Mouse (Mus musculus) neural tube, embryonic 11.5 days (tissue): ENCODE data around the gene Kif5c. TPM values are rescaled to one million over a fixed set of nuclear protein-coding genes. Genes with fewer than 3 reads are reported as not detected.
A peak's percentile ranks its signal among the peaks of the same experiment; 100 is the strongest.

ENCODE experiments used
- ATAC-seq: fragments of 200-750 bp; cut with Nextera tagmentation; 2 replicates; pipeline ENCODE4 v1.8.0; 2017; ENCODE audit warnings: moderate number of reproducible peaks, mild to moderate bottlenecking, moderate TSS enrichment, moderate library complexity; ENCODE audit not compliant: insufficient read depth, low FRiP score, low TSS enrichment
- DNase-seq: peaks from one replicate; pipeline ENCODE4 v3.0.0-alpha.2; 2015; ENCODE audit warnings: low spot score
- H3K27ac ChIP-seq: fragments of 300-500 bp; sonication (generic); 2 replicates; pipeline ENCODE4 v1.5.1; 2014; ENCODE audit warnings: low read depth, mild to moderate bottlenecking, low read length
- H3K27me3 ChIP-seq: fragments of 300-500 bp; sonication (generic); 2 replicates; pipeline ENCODE4 v1.6.1; 2014; ENCODE audit warnings: mild to moderate bottlenecking, low read length, mixed read lengths; ENCODE audit not compliant: control insufficient read depth, insufficient read depth
- H3K36me3 ChIP-seq: fragments of 300-500 bp; sonication (generic); 2 replicates; pipeline ENCODE4 v1.6.1; 2014; ENCODE audit warnings: mild to moderate bottlenecking, low read length, moderate library complexity, mixed read lengths; ENCODE audit not compliant: control insufficient read depth, insufficient read depth
- H3K4me1 ChIP-seq: fragments of 300-500 bp; sonication (generic); 2 replicates; pipeline ENCODE4 v1.6.1; 2014; ENCODE audit warnings: low read length, mixed read lengths; ENCODE audit not compliant: control insufficient read depth, insufficient read depth
- H3K4me2 ChIP-seq: fragments of 300-500 bp; sonication (generic); 2 replicates; pipeline ENCODE4 v1.6.1; 2014; ENCODE audit warnings: low read depth, mild to moderate bottlenecking, moderate library complexity
- H3K4me3 ChIP-seq: fragments of 300-500 bp; sonication (generic); 2 replicates; pipeline ENCODE4 v1.5.1; 2014; ENCODE audit warnings: low read depth, low read length
- H3K9ac ChIP-seq: fragments of 300-500 bp; sonication (generic); 2 replicates; pipeline ENCODE4 v1.6.1; 2014; ENCODE audit warnings: mild to moderate bottlenecking, low read length
- H3K9me3 ChIP-seq: fragments of 300-500 bp; sonication (generic); 2 replicates; pipeline ENCODE4 v1.6.1; 2016; ENCODE audit warnings: low read length; ENCODE audit not compliant: control insufficient read depth
- whole genome bisulfite sequencing: fragments of 180-500 bp; shearing (Covaris S2); extraction: QIAGEN DNeasy Blood & Tissue Kit; methylation state at CpG from one replicate; pipeline ENCODE4 v1.1.7; 2014; 5-methylcytosine and 5-hydroxymethylcytosine counted together
- polyA plus RNA-seq: library from polyadenylated mRNA; unstranded; fragments of >200 nt; fragmentation: Nextera tagmentation; extraction: Ambion mirVana; gene quantifications from 2 replicates; pipeline ENCODE4 v1.2.1, GENCODE M21; 2014

The Kif5c gene
- polyA plus RNA-seq, 1 experiment from 2014 or later: 122 TPM

- ATAC-seq (no peak), DNase-seq (no peak)
- Histone ChIP-seq H3K36me3 (no peaks in the 10 kb centered on the region), H3K4me2 (no peak overlapping the region), H3K27me3 (no peaks in the 10 kb centered on the region), H3K9me3 (no peaks in the 10 kb centered on the region), H3K27ac (no peak overlapping the region), H3K4me1 (peaks cover 18% of the 10 kb centered on the region), H3K4me3 (no peak overlapping the region), H3K9ac (no peak overlapping the region)
- 90% methylated on average over 6 of the region's 6 CpGs for WGBS
Measured at GRCm38 (mm10) chr2:49630636-49631035, 11.5 kb downstream of the Kif5c start.

DNA sequence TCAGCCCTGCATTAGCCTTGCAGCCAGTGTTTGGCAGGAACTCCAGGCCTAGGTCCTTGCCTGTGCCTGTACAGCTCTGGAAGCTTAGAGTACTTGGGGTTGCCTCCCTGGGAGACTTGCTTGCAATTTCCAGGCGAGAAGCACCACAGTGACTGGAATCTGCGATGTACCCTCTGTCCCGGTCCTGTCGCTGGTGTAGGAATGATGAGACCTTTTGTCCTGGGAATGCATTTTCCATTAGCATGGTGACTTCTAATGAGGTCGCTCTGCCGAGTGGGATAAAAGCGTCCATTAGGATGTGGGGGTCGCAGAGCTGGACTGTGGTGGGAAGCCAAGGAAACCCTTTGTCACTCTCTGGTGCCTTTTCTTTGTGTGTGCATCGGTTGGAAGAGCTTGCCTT, 14.1 kb downstream of the Kif5c start:
- 28% methylated on average over 9 of the region's 9 CpGs for WGBS
- no peaks in the 10 kb centered on the region for H3K9me3 ChIP-seq

GRCm38 (mm10) chr2:49642761-49643160, 23.7 kb downstream of the Kif5c start:
- H3K4me2 ChIP-seq: no peak overlapping the region
- DNase-seq: no peak
- H3K9ac ChIP-seq: no peak overlapping the region
- no peaks in the 10 kb centered on the region for H3K27me3 ChIP-seq
- no peak overlapping the region for H3K4me3 ChIP-seq
- H3K36me3 ChIP-seq: no peaks in the 10 kb centered on the region
- H3K4me1 ChIP-seq: no peaks in the 10 kb centered on the region
- WGBS: 89% methylated on average over 3 of the region's 3 CpGs
- no peaks in the 10 kb centered on the region for H3K9me3 ChIP-seq
- H3K27ac ChIP-seq: no peak overlapping the region
- ATAC-seq: no peak

More for the DNA sequence above, 14.1 kb downstream of the Kif5c start:
- peak overlapping the region; percentile 10; the same call in 1 of the 2 replicates for H3K4me2 ChIP-seq
- peak; percentile 73 for DNase-seq
- H3K9ac ChIP-seq: peak overlapping the region; percentile 27
- peak; percentile 88 for ATAC-seq
- no peaks in the 10 kb centered on the region for H3K27me3 ChIP-seq
- peak overlapping the region; percentile 90 for H3K27ac ChIP-seq
- no peak overlapping the region for H3K4me3 ChIP-seq
- no peaks in the 10 kb centered on the region for H3K36me3 ChIP-seq
- H3K4me1 ChIP-seq: peaks cover 18% of the 10 kb centered on the region

GRCm38 (mm10) chr2:49643756-49644155, 24.7 kb downstream of the Kif5c start:
- 87% methylated on average over 8 of the region's 8 CpGs for WGBS
- Histone ChIP-seq H3K27me3 (no peaks in the 10 kb centered on the region), H3K4me1 (no peaks in the 10 kb centered on the region; the same call in 1 of the 2 replicates), H3K36me3 (no peaks in the 10 kb centered on the region), H3K4me3 (no peak overlapping the region), H3K9me3 (no peaks in the 10 kb centered on the region), H3K4me2 (no peak overlapping the region), H3K27ac (no peak overlapping the region), H3K9ac (no peak overlapping the region)
- DNase-seq (no peak), ATAC-seq (no peak)

- WGBS: 90% methylated on average over 6 of the region's 6 CpGs
- no peaks in the 10 kb centered on the region; the same call in 1 of the 2 replicates for H3K4me1 ChIP-seq
- no peaks in the 10 kb centered on the region for H3K27me3 ChIP-seq
- H3K9ac ChIP-seq: no peak overlapping the region
- no peak overlapping the region for H3K4me3 ChIP-seq
- H3K36me3 ChIP-seq: no peaks in the 10 kb centered on the region
- no peak for DNase-seq
- H3K9me3 ChIP-seq: no peaks in the 10 kb centered on the region
- no peak overlapping the region for H3K4me2 ChIP-seq
- ATAC-seq: no peak
- H3K27ac ChIP-seq: no peak overlapping the region
Measured at GRCm38 (mm10) chr2:49647591-49647990, 28.5 kb downstream of the Kif5c start.

GRCm38 (mm10) chr2:49648344-49648743, 29.2 kb downstream of the Kif5c start:
- DNase-seq: peak; percentile 50
- no peaks in the 10 kb centered on the region for H3K9me3 ChIP-seq
- H3K27ac ChIP-seq: no peak overlapping the region
- WGBS: 54% methylated on average over 9 of the region's 9 CpGs
- no peak overlapping the region for H3K4me2 ChIP-seq
- H3K27me3 ChIP-seq: no peaks in the 10 kb centered on the region
- H3K4me1 ChIP-seq: no peaks in the 10 kb centered on the region; the same call in 1 of the 2 replicates
- no peak overlapping the region for H3K4me3 ChIP-seq
- no peak overlapping the region for H3K9ac ChIP-seq
- ATAC-seq: peak; percentile 38; the same call in 1 of the 2 replicates
- H3K36me3 ChIP-seq: no peaks in the 10 kb centered on the region

DNA sequence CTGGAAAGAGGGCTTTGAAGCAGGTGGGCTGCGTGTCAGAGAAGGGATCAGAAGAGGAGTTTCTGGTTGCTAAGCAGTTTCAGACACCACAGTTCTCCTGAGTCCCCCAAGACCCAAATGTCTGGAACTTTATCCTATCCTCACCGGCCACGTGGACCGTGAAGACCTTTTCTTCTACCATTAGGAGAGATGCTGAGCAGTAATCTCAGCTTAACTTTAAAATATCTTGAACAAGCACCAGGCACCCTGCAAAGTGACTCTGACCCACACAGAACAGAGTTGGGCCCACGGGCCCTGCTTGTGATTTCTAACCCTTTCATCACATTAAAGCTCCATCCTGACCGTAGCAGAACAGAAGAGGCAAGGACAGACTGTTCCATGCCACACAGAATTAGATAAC, 29.7 kb downstream of the Kif5c start:
- Histone ChIP-seq H3K4me3 (no peak overlapping the region), H3K9me3 (no peaks in the 10 kb centered on the region), H3K27me3 (no peaks in the 10 kb centered on the region), H3K4me1 (no peaks in the 10 kb centered on the region; the same call in 1 of the 2 replicates), H3K27ac (no peak overlapping the region), H3K36me3 (no peaks in the 10 kb centered on the region), H3K4me2 (no peak overlapping the region), H3K9ac (no peak overlapping the region)
- WGBS: 80% methylated on average over 6 of the region's 6 CpGs
- DNase-seq (no peak), ATAC-seq (no peak)

- 83% methylated on average over 10 of the region's 10 CpGs for WGBS
- Histone ChIP-seq H3K27me3 (no peaks in the 10 kb centered on the region), H3K36me3 (no peaks in the 10 kb centered on the region), H3K4me2 (no peak overlapping the region), H3K9ac (no peak overlapping the region), H3K4me1 (no peaks in the 10 kb centered on the region; the same call in 1 of the 2 replicates), H3K27ac (no peak overlapping the region), H3K9me3 (no peaks in the 10 kb centered on the region), H3K4me3 (no peak overlapping the region)
- ATAC-seq: no peak
- no peak for DNase-seq
Measured at GRCm38 (mm10) chr2:49649211-49649610, 30.1 kb downstream of the Kif5c start.

- Histone ChIP-seq H3K27me3 (no peaks in the 10 kb centered on the region), H3K36me3 (no peaks in the 10 kb centered on the region), H3K9me3 (no peaks in the 10 kb centered on the region), H3K9ac (no peak overlapping the region), H3K4me3 (no peak overlapping the region), H3K4me1 (peaks cover 5% of the 10 kb centered on the region), H3K27ac (no peak overlapping the region), H3K4me2 (no peak overlapping the region)
- DNase-seq: no peak
- WGBS: 82% methylated on average over 1 of the region's 1 CpGs
- ATAC-seq: no peak
Measured at GRCm38 (mm10) chr2:49651737-49652136, 32.6 kb downstream of the Kif5c start.
